Mouse (Mus musculus): Measurements from ENCODE around the gene Izumo2. TPM values are rescaled to one million over a fixed set of nuclear protein-coding genes. Genes with fewer than 3 reads are reported as not detected.

Izumo2 gene
- polyA plus RNA-seq, 1 experiment from 2014 or later = not detected

- no peaks in the 10 kb centered on the region for H3K36me3 ChIP-seq (ENCODE audit: control insufficient read depth, insufficient read depth, low read length)
- no peak overlapping the region for H3K9ac ChIP-seq (ENCODE audit: low read length)
- H3K4me1 ChIP-seq (ENCODE audit: control insufficient read depth, insufficient read depth, low read length) = peaks cover 4% of the 10 kb centered on the region; the same call in 1 of the 2 replicates
- H3K9me3 ChIP-seq (replicated peaks; ENCODE audit: control insufficient read depth, low read length) = no peaks in the 10 kb centered on the region
- H3K27me3 ChIP-seq (replicated peaks; ENCODE audit: control insufficient read depth, insufficient read depth, low read length) = no peaks in the 10 kb centered on the region
- no peak for DNase-seq (ENCODE audit: low spot score)
- H3K4me3 ChIP-seq (ENCODE audit: low read depth, low read length) = no peak overlapping the region
- H3K4me2 ChIP-seq (ENCODE audit: low read length) = no peak overlapping the region
- no peak for ATAC-seq
- 82% methylated on average over 7 of the region's 7 CpGs for WGBS
- H3K27ac ChIP-seq (ENCODE audit: low read depth, low read length) = no peak overlapping the region
These were observed 19.2 kb upstream of the Izumo2 start for GRCm38 (mm10) chr7:44689331-44689730.

GRCm38 (mm10) chr7:44693427-44694175 lies 14.9 kb upstream of the Izumo2 start:
- Histone ChIP-seq H3K4me2 (ENCODE audit: low read length) (no peak overlapping the region), H3K4me3 (ENCODE audit: low read depth, low read length) (no peak overlapping the region), H3K27ac (ENCODE audit: low read depth, low read length) (no peak overlapping the region), H3K4me1 (ENCODE audit: control insufficient read depth, insufficient read depth, low read length) (no peaks in the 10 kb centered on the region), H3K9me3 (replicated peaks; ENCODE audit: control insufficient read depth, low read length) (no peaks in the 10 kb centered on the region), H3K36me3 (ENCODE audit: control insufficient read depth, insufficient read depth, low read length) (no peaks in the 10 kb centered on the region), H3K27me3 (replicated peaks; ENCODE audit: control insufficient read depth, insufficient read depth, low read length) (no peaks in the 10 kb centered on the region), H3K9ac (ENCODE audit: low read length) (no peak overlapping the region)
- 79% methylated on average over 10 of the region's 10 CpGs for WGBS
- ATAC-seq (no peak), DNase-seq (ENCODE audit: low spot score) (no peak)

- no peaks in the 10 kb centered on the region for H3K9me3 ChIP-seq (replicated peaks; ENCODE audit: control insufficient read depth, low read length)
- no peak overlapping the region for H3K4me3 ChIP-seq (ENCODE audit: low read depth, low read length)
- ATAC-seq (no peak), DNase-seq (ENCODE audit: low spot score) (no peak)
- H3K36me3 ChIP-seq (ENCODE audit: control insufficient read depth, insufficient read depth, low read length) = no peaks in the 10 kb centered on the region
- H3K27me3 ChIP-seq (replicated peaks; ENCODE audit: control insufficient read depth, insufficient read depth, low read length) = no peaks in the 10 kb centered on the region
- H3K4me1 ChIP-seq (ENCODE audit: control insufficient read depth, insufficient read depth, low read length) = no peaks in the 10 kb centered on the region
- 93% methylated on average over 4 of the region's 4 CpGs for WGBS
- H3K9ac ChIP-seq (ENCODE audit: low read length) = no peak overlapping the region
- H3K27ac ChIP-seq (ENCODE audit: low read depth, low read length) = no peak overlapping the region
- H3K4me2 ChIP-seq (ENCODE audit: low read length) = no peak overlapping the region
These were observed 13.3 kb upstream of the Izumo2 start for GRCm38 (mm10) chr7:44695223-44695622.

GRCm38 (mm10) chr7:44697191-44697710 lies 11.3 kb upstream of the Izumo2 start:
- DNase-seq (ENCODE audit: low spot score) (peak; percentile 41), ATAC-seq (peak; percentile 52; the same call in 1 of the 2 replicates)
- Histone ChIP-seq H3K27ac (ENCODE audit: low read depth, low read length) (no peak overlapping the region), H3K9ac (ENCODE audit: low read length) (no peak overlapping the region), H3K4me1 (ENCODE audit: control insufficient read depth, insufficient read depth, low read length) (no peaks in the 10 kb centered on the region), H3K4me2 (ENCODE audit: low read length) (no peak overlapping the region), H3K36me3 (ENCODE audit: control insufficient read depth, insufficient read depth, low read length) (no peaks in the 10 kb centered on the region), H3K4me3 (ENCODE audit: low read depth, low read length) (no peak overlapping the region), H3K9me3 (replicated peaks; ENCODE audit: control insufficient read depth, low read length) (no peaks in the 10 kb centered on the region), H3K27me3 (replicated peaks; ENCODE audit: control insufficient read depth, insufficient read depth, low read length) (no peaks in the 10 kb centered on the region)
- WGBS = 18% methylated on average over 19 of the region's 20 CpGs

GRCm38 (mm10) chr7:44697980-44698379 lies 10.6 kb upstream of the Izumo2 start:
- Histone ChIP-seq H3K36me3 (ENCODE audit: control insufficient read depth, insufficient read depth, low read length) (no peaks in the 10 kb centered on the region), H3K9me3 (replicated peaks; ENCODE audit: control insufficient read depth, low read length) (no peaks in the 10 kb centered on the region), H3K27me3 (replicated peaks; ENCODE audit: control insufficient read depth, insufficient read depth, low read length) (no peaks in the 10 kb centered on the region), H3K4me3 (ENCODE audit: low read depth, low read length) (no peak overlapping the region), H3K4me2 (ENCODE audit: low read length) (no peak overlapping the region), H3K27ac (ENCODE audit: low read depth, low read length) (no peak overlapping the region), H3K4me1 (ENCODE audit: control insufficient read depth, insufficient read depth, low read length) (no peaks in the 10 kb centered on the region), H3K9ac (ENCODE audit: low read length) (no peak overlapping the region)
- WGBS = 66% methylated on average over 7 of the region's 7 CpGs
- ATAC-seq (no peak), DNase-seq (ENCODE audit: low spot score) (no peak)

GRCm38 (mm10) chr7:44701921-44702320 lies 6.6 kb upstream of the Izumo2 start:
- Histone ChIP-seq H3K4me2 (ENCODE audit: low read length) (no peak overlapping the region), H3K27ac (ENCODE audit: low read depth, low read length) (no peak overlapping the region), H3K4me1 (ENCODE audit: control insufficient read depth, insufficient read depth, low read length) (no peaks in the 10 kb centered on the region), H3K9ac (ENCODE audit: low read length) (no peak overlapping the region), H3K4me3 (ENCODE audit: low read depth, low read length) (no peak overlapping the region), H3K9me3 (replicated peaks; ENCODE audit: control insufficient read depth, low read length) (no peaks in the 10 kb centered on the region), H3K36me3 (ENCODE audit: control insufficient read depth, insufficient read depth, low read length) (no peaks in the 10 kb centered on the region), H3K27me3 (replicated peaks; ENCODE audit: control insufficient read depth, insufficient read depth, low read length) (no peaks in the 10 kb centered on the region)
- WGBS = 4% methylated on average over 6 of the region's 6 CpGs
- DNase-seq (ENCODE audit: low spot score) = peak; percentile 68
- peak; percentile 62 for ATAC-seq

- Histone ChIP-seq H3K4me1 (ENCODE audit: control insufficient read depth, insufficient read depth, low read length) (no peaks in the 10 kb centered on the region), H3K27me3 (replicated peaks; ENCODE audit: control insufficient read depth, insufficient read depth, low read length) (no peaks in the 10 kb centered on the region), H3K27ac (ENCODE audit: low read depth, low read length) (no peak overlapping the region), H3K9me3 (replicated peaks; ENCODE audit: control insufficient read depth, low read length) (no peaks in the 10 kb centered on the region), H3K9ac (ENCODE audit: low read length) (no peak overlapping the region), H3K4me2 (ENCODE audit: low read length) (no peak overlapping the region), H3K4me3 (ENCODE audit: low read depth, low read length) (no peak overlapping the region), H3K36me3 (ENCODE audit: control insufficient read depth, insufficient read depth, low read length) (no peaks in the 10 kb centered on the region)
- DNase-seq (ENCODE audit: low spot score) = no peak
- ATAC-seq = no peak
- WGBS = 81% methylated on average over 8 of the region's 8 CpGs
These were observed 5.6 kb upstream of the Izumo2 start for GRCm38 (mm10) chr7:44702985-44703384.

- WGBS = 55% methylated on average over 3 of the region's 3 CpGs
- ATAC-seq = no peak
- peak; percentile 48 for DNase-seq (ENCODE audit: low spot score)
- Histone ChIP-seq H3K27me3 (replicated peaks; ENCODE audit: control insufficient read depth, insufficient read depth, low read length) (no peaks in the 10 kb centered on the region), H3K4me1 (ENCODE audit: control insufficient read depth, insufficient read depth, low read length) (no peaks in the 10 kb centered on the region), H3K4me3 (ENCODE audit: low read depth, low read length) (no peak overlapping the region), H3K9me3 (replicated peaks; ENCODE audit: control insufficient read depth, low read length) (no peaks in the 10 kb centered on the region), H3K4me2 (ENCODE audit: low read length) (no peak overlapping the region), H3K27ac (ENCODE audit: low read depth, low read length) (no peak overlapping the region), H3K9ac (ENCODE audit: low read length) (no peak overlapping the region), H3K36me3 (ENCODE audit: control insufficient read depth, insufficient read depth, low read length) (no peaks in the 10 kb centered on the region)
These were observed 4.2 kb upstream of the Izumo2 start for GRCm38 (mm10) chr7:44704363-44704762.

- H3K27me3 ChIP-seq (replicated peaks; ENCODE audit: control insufficient read depth, insufficient read depth, low read length) = no peaks in the 10 kb centered on the region
- no peaks in the 10 kb centered on the region for H3K36me3 ChIP-seq (ENCODE audit: control insufficient read depth, insufficient read depth, low read length)
- WGBS = 90% methylated on average over 4 of the region's 4 CpGs
- no peaks in the 10 kb centered on the region for H3K9me3 ChIP-seq (replicated peaks; ENCODE audit: control insufficient read depth, low read length)
- no peak overlapping the region for H3K4me3 ChIP-seq (ENCODE audit: low read depth, low read length)
- ATAC-seq = no peak
- no peak for DNase-seq (ENCODE audit: low spot score)
- no peaks in the 10 kb centered on the region for H3K4me1 ChIP-seq (ENCODE audit: control insufficient read depth, insufficient read depth, low read length)
- H3K9ac ChIP-seq (ENCODE audit: low read length) = no peak overlapping the region
- no peak overlapping the region for H3K27ac ChIP-seq (ENCODE audit: low read depth, low read length)
- no peak overlapping the region for H3K4me2 ChIP-seq (ENCODE audit: low read length)
These were observed 3.5 kb upstream of the Izumo2 start for GRCm38 (mm10) chr7:44705086-44705485.

Measured in forebrain, embryonic 14.5 days (tissue).